Mouse (Mus musculus) intestine, postnatal 0 days (tissue): ENCODE measurements around the gene Haspin. TPM values are rescaled to one million over a fixed set of nuclear protein-coding genes. Genes with fewer than 3 reads are reported as not detected.

Experiments used
- ATAC-seq: fragments of 200-750 bp; cut with Nextera tagmentation; 2 replicates; pipeline ENCODE4 v1.8.0; 2017; ENCODE audit warnings: mild to moderate bottlenecking, moderate TSS enrichment, moderate library complexity
- H3K27ac ChIP-seq: fragments of 300-500 bp; sonication (generic); 2 replicates; pipeline ENCODE4 v1.5.1; 2014; ENCODE audit warnings: mild to moderate bottlenecking, low read depth, low read length, moderate library complexity
- H3K27me3 ChIP-seq: fragments of 300-500 bp; sonication (generic); replicated peaks from 2 replicates; pipeline ENCODE4 v1.6.1; 2014; ENCODE audit warnings: low read length, mixed read lengths; ENCODE audit not compliant: control insufficient read depth, insufficient read depth
- H3K36me3 ChIP-seq: fragments of 300-500 bp; sonication (generic); 2 replicates; pipeline ENCODE4 v1.6.1; 2014; ENCODE audit warnings: mild to moderate bottlenecking, moderate library complexity; ENCODE audit not compliant: control insufficient read depth, insufficient read depth
- H3K4me1 ChIP-seq: fragments of 300-500 bp; sonication (generic); replicated peaks from 2 replicates; pipeline ENCODE4 v1.6.1; 2014; ENCODE audit warnings: antibody characterized with exemption, low read length, mixed read lengths; ENCODE audit not compliant: control insufficient read depth, insufficient read depth
- H3K4me2 ChIP-seq: fragments of 300-500 bp; sonication (generic); replicated peaks from 2 replicates; pipeline ENCODE4 v1.6.1; 2014; ENCODE audit warnings: low read depth, mild to moderate bottlenecking, moderate library complexity
- H3K4me3 ChIP-seq: fragments of 300-500 bp; sonication (generic); 2 replicates; pipeline ENCODE4 v1.5.1; 2014; ENCODE audit warnings: low read depth, low read length
- H3K9ac ChIP-seq: fragments of 300-500 bp; sonication (generic); 2 replicates; pipeline ENCODE4 v1.6.1; 2014; ENCODE audit warnings: mild to moderate bottlenecking, low read depth, low read length
- H3K9me3 ChIP-seq: fragments of 300-500 bp; sonication (generic); 2 replicates; pipeline ENCODE4 v1.6.1; 2016; ENCODE audit warnings: mixed run types; ENCODE audit not compliant: control insufficient read depth
- CTCF ChIP-seq: sonication (generic); IDR thresholded peaks from 2 replicates; pipeline ENCODE4 v1.5.1; 2016; ENCODE audit warnings: low read depth, mild to moderate bottlenecking, control low read depth, antibody characterized with exemption, moderate library complexity
- WGBS: fragments of 180-500 bp; shearing (Covaris S2); extraction: QIAGEN DNeasy Blood & Tissue Kit; methylation state at CpG from one replicate; pipeline ENCODE4 v1.1.7; 2014; 5-methylcytosine and 5-hydroxymethylcytosine counted together
- polyA plus RNA-seq: library from polyadenylated mRNA; unstranded; fragments of >200 nt; fragmentation: Nextera tagmentation; extraction: Ambion mirVana; gene quantifications from 2 replicates; pipeline ENCODE4 v1.2.1, GENCODE M21; 2015

Haspin gene
- polyA plus RNA-seq, 1 experiment from 2014 or later = 5.7 TPM

DNA sequence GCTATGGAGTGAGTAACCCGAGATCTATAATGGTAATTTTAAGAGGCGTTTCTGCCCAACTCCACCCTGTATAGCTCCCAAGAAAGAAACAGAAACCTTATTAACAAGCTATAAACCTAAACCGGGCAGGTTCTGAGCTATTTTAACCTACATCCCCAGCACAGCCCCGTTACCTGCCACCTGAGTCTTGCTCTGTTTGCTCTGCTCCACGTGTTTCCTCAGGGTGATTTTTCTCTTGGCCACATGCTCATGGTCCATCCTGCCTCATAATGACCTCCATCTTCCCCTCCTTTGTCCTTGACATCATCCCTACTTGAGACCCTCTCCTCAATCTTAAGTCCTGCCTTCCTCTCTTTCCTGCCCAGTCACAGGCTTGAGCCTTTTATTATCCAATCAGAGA, 3.9 kb downstream of the Haspin start:
- Histone ChIP-seq H3K9me3 (no peaks in the 10 kb centered on the region), H3K36me3 (peaks cover 4% of the 10 kb centered on the region; the same call in 1 of the 2 replicates), H3K9ac (no peak overlapping the region), H3K27ac (no peak overlapping the region), H3K4me1 (0 out of 2 replicates have a peak, but pooled peaks cover 3% of the 10 kb centered on the region), H3K4me2 (0 out of 2 replicates have a peak overlapping the region, but pooled peaks have one; percentile 21), H3K4me3 (no peak overlapping the region), H3K27me3 (no peaks in the 10 kb centered on the region)
- no peak for TF ChIP-seq CTCF
- 69% methylated on average over 5 of the region's 5 CpGs for WGBS
- ATAC-seq = no peak

DNA sequence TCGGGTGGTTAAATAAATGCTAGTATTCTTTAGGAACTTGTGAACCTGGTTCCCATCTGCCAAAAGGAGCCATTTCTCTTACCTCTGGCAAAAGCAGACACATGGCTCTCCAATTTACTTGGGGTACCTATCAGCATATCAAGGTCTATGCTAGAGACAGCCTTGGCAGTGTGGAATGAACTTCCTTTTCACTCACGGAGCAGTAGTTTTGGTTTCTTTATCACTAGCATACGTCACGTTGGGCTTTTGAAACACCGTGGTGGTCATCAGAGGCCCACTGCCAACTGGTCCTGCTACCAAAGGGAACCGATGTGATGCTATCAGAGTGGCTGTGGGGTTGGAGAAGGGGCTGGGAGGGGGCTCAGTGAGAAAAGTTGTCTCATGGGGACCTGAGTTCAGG, 5.1 kb downstream of the Haspin start:
- H3K4me3 ChIP-seq = no peak overlapping the region
- 86% methylated on average over 6 of the region's 6 CpGs for WGBS
- no peak overlapping the region for H3K27ac ChIP-seq
- TF ChIP-seq CTCF = no peak
- H3K4me1 ChIP-seq = no peaks in the 10 kb centered on the region
- H3K9ac ChIP-seq = no peak overlapping the region
- H3K36me3 ChIP-seq = peaks cover 4% of the 10 kb centered on the region; the same call in 1 of the 2 replicates
- no peaks in the 10 kb centered on the region for H3K9me3 ChIP-seq
- H3K4me2 ChIP-seq = no peak overlapping the region
- H3K27me3 ChIP-seq = no peaks in the 10 kb centered on the region
- ATAC-seq = no peak

DNA sequence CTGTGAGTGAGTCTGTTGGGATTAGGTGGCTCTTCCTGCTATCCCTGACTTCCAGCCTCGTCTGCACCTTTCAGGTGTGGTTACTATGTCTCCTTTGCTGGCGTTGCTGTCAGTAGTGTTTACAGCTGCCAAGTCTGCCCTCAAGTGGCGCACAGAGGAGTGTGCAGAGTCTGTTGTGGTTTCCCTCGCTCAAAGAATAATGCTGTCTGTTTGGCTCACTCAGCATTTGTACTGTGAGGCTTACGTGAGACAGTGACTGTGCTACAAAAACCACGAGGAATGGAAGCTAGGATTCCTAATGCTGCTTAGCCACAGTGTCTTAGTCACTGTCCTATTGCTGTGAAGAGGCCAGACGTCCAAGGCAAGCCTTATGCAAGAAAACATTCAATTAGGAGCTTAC, 7.1 kb downstream of the Haspin start:
- 53% methylated on average over 7 of the region's 7 CpGs for WGBS
- H3K4me3 ChIP-seq = no peak overlapping the region
- H3K9me3 ChIP-seq = no peaks in the 10 kb centered on the region
- no peaks in the 10 kb centered on the region for H3K27me3 ChIP-seq
- ATAC-seq = peak; percentile 55
- TF ChIP-seq CTCF = peak; percentile 78
- H3K4me1 ChIP-seq = no peaks in the 10 kb centered on the region
- H3K36me3 ChIP-seq = peaks cover 4% of the 10 kb centered on the region; the same call in 1 of the 2 replicates
- no peak overlapping the region for H3K4me2 ChIP-seq
- H3K27ac ChIP-seq = no peak overlapping the region
- no peak overlapping the region for H3K9ac ChIP-seq

DNA sequence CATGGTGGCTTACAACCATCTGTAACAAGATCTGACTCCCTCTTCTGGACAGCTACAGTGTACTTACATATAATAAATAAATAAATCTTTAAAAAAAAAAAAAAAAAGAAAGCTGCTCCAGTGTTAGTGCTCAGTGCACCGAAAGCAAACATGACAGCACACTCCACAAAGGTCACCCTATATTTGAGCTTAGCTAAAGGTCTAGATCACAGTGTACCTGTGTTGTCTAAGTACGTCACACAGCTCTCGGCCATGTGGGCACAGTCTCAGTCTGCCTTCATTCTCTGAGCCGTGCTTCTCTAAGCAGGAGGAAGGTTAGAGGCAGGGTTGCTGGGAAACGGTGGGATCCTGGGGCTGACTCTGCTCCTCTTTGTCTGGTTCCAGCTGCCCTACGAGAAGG, 11.6 kb downstream of the Haspin start:
- WGBS = 88% methylated on average over 6 of the region's 6 CpGs
- no peaks in the 10 kb centered on the region for H3K27me3 ChIP-seq
- H3K4me2 ChIP-seq = no peak overlapping the region
- peaks cover 3% of the 10 kb centered on the region; the same call in 1 of the 2 replicates for H3K4me1 ChIP-seq
- no peaks in the 10 kb centered on the region for H3K36me3 ChIP-seq
- no peak for ATAC-seq
- no peaks in the 10 kb centered on the region for H3K9me3 ChIP-seq
- no peak overlapping the region for H3K27ac ChIP-seq
- H3K4me3 ChIP-seq = no peak overlapping the region
- no peak for TF ChIP-seq CTCF
- no peak overlapping the region for H3K9ac ChIP-seq

DNA sequence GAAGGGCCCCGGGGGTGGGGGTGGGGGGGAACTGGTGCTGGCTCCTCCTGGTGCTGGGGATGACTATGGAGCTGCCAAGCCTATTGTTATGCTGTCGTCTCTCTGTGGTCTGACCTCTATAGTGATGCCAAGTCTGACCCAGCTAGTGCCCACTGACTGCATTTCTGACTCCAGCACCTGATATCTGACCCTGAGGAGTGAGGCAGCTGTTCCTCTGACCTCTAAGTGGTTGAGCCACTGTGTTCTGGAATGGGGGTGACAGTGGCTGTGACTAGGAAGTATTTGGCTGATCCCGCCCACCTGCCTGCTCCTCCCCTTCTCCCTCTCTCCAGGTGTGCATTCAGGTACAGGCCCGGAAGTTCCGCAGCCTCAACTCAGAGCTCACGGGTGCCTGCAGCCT, 26.7 kb downstream of the Haspin start:
- TF ChIP-seq CTCF = no peak
- Histone ChIP-seq H3K4me3 (no peak overlapping the region), H3K9me3 (no peaks in the 10 kb centered on the region), H3K27me3 (no peaks in the 10 kb centered on the region), H3K9ac (no peak overlapping the region), H3K4me2 (no peak overlapping the region), H3K4me1 (no peaks in the 10 kb centered on the region), H3K36me3 (no peaks in the 10 kb centered on the region), H3K27ac (no peak overlapping the region)
- 68% methylated on average over 6 of the region's 6 CpGs for WGBS
- ATAC-seq = no peak

DNA sequence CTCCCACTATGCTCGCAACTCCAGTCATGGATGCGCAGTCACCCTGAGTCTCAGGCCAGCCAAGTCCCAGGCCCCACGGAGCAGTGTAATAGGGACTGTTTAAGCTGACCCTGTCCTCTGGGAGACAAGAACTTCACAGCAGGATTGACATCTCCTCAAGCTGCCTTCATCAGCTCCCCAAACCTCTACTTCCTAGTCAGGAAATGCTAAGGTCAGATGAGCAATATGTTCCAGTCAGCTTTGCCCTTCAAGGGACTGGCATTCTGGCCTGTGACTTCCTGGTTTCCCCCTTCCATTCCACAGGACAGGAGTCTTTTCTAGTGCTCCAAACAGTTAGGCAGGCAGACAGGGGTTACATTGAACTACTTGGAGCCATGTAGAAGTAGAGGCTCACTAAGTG, 28.2 kb downstream of the Haspin start:
- H3K27ac ChIP-seq = no peak overlapping the region
- H3K4me3 ChIP-seq = no peak overlapping the region
- TF ChIP-seq CTCF = no peak
- no peaks in the 10 kb centered on the region for H3K9me3 ChIP-seq
- H3K4me2 ChIP-seq = no peak overlapping the region
- no peak for ATAC-seq
- H3K4me1 ChIP-seq = no peaks in the 10 kb centered on the region
- WGBS = 85% methylated on average over 3 of the region's 3 CpGs
- no peaks in the 10 kb centered on the region for H3K36me3 ChIP-seq
- H3K9ac ChIP-seq = no peak overlapping the region
- no peaks in the 10 kb centered on the region for H3K27me3 ChIP-seq
